Mouse (Mus musculus): ENCODE data around the gene Tspan32.

The Tspan32 gene

DNA sequence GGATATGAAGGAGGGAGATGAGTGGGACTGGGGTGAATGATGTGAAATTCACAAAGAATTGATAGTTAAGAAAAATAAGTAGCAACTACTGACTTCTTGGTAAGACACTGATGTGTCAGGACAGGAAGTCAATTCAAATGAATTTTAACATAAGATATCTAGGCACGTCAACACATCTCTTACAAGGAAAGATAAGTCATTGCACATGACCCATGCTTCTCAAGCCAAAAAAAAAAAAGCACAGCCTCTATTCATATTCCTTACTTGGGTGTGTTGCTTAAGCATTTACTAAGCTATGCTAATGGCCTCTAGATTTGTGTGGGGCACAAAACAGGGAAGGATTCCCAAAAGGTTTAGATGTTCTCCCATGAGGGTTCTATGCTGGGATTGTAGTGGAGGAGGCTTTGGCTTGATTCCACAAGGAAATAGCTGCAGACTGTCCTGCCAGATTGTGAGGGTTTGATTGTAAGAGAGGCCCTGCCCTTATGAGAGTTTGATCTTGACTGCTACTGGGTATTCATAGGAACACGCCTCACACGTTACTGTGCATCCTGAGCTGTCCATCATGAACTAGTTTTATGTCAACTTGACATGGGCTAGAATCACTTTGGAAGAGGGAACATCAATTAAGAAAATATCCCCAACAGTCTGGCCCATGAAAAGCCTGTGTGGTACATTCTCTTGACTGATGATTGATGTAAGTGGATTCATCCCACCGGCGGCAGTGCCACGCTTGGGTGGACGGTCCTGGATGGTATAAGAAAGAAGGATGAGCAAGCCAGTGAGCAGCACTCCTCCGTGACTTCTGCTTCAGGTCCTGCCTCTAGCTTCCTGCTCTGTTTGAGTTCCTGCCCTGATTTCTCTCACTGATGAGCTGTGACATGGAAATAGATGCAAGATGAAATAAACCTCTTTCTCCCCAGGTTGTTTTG lies 29.9 kb downstream of the Tspan32 start:
- DNase-seq: no peak

DNA sequence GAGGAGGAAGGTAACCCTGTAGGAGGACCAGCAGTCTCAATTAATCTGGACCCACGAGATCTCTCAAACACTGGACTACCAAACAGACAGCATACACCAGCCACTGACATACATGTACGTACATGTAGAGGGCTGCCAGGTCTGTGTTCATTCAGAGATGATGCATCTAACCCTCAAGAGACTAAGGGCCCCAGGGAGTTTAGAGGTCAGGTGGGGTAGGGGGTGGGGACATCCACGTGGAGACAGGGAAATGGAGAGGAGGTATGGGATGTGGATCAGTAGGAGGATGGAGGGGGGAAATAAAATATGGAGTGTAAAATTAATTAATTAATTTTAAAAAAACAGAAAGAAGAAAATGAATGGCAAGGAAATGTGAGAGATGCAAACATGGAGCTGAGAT lies 31.9 kb downstream of the Tspan32 start:
- DNase-seq: no peak

DNA sequence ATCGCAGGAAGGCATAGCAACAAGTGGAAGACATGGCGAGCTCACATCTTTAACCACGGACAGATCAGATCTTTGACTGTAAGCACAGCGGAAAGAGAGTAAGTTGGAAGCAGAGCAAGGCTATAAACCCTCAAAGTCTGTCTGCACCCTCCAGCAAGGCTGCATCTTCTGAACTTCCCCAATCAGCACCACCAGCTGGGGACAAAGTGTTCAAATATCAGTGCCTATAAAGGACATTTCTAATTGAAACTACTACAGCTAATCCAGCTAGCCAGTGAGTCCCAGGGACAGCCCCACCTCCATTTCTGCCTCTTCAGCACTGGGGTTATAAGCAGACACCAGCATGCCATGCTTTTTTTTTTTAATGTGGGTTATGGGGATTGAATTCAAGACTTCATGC lies 32.5 kb downstream of the Tspan32 start:
- no peak for DNase-seq

GRCm38 (mm10) chr7:143038174-143038931 lies 33.5 kb downstream of the Tspan32 start:
- DNase-seq: no peak

- no peak for DNase-seq
These were observed 35.7 kb downstream of the Tspan32 start for GRCm38 (mm10) chr7:143040561-143040960.

GRCm38 (mm10) chr7:143041138-143041822 lies 36.4 kb downstream of the Tspan32 start:
- no peak for DNase-seq

- DNase-seq: no peak
These were observed 37.2 kb downstream of the Tspan32 start for GRCm38 (mm10) chr7:143042089-143042488.

- no peak for DNase-seq
These were observed 38.1 kb downstream of the Tspan32 start for GRCm38 (mm10) chr7:143042897-143043300.

DNA sequence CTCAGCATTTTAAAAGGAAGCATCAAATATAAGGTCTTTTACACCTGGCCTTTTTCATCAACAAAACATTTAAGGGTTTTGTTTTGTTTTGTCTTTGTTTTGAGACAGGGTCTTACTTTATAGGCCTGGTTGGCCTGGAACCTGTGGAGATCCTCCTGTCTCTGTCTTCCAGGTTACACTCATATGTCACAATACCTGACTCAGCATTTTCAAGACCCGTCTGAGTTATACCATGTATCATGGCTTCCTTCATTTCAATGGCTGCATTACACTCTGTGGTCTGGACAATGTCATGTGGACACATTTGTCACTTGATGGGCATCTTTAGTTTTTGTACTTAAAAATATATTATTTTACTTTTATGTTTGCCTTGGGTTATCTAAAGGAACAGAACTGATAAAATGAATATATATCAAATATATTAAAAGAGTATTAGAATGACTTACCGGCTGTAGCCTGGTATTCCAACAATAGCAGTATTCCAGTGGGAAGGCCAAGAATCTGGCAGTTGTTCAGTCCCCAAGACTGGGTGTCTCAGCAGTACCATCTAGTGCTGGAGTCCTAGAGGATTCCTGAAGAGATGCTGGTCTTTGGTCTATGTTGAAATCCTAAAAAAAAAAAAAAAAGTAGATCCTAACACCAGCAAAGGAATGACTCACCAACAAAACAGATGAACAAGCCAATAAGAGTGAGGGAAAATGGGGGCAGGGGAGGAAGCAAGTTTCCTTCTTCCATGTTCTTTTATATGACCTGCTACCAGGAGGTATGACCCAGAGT lies 39.4 kb downstream of the Tspan32 start:
- DNase-seq: no peak

GRCm38 (mm10) chr7:143044826-143045206 lies 40.0 kb downstream of the Tspan32 start:
- DNase-seq: no peak

DNA sequence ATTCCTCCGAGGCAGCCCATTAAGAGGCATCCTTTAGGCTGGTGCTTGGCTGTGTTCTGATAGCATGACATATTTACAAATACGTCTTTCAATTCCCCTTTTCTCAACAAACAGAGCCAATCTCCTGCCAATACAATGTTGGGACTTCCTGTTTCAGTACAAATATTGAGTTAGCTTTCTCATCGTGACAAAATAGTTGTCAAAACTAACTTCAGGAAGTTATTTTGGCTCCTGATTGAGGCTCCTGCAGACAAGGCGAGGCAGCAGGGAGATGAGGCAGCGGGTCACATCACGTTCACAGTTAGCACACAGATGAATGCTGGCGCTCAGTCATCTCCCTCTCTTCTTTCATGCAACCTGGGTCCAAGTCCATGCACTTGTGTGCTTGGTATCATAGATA lies 41.5 kb downstream of the Tspan32 start:
- no peak for DNase-seq

GRCm38 (mm10) chr7:143049331-143049730 lies 44.5 kb downstream of the Tspan32 start:
- DNase-seq: no peak

- no peak for DNase-seq
These were observed 45.3 kb downstream of the Tspan32 start for GRCm38 (mm10) chr7:143049841-143050816.

DNA sequence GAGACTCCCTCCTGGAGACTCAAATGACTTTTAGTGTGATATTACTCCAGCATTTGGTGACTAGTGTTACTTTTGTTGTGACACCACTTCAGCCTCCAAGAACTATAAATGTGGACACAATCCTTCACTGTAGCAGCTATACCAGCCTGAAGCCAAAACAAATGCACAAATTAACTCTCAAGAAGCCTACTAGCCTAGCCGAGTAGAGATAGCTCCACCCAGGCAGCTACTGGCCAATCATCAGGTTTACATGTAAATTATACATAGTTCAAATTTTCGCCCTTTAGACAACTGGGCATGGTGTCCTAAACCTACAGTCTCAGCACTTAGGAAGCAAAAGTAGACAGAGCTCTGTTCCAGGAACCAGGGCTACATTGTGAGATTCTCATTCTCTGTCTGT lies 46.5 kb downstream of the Tspan32 start:
- DNase-seq: no peak

DNA sequence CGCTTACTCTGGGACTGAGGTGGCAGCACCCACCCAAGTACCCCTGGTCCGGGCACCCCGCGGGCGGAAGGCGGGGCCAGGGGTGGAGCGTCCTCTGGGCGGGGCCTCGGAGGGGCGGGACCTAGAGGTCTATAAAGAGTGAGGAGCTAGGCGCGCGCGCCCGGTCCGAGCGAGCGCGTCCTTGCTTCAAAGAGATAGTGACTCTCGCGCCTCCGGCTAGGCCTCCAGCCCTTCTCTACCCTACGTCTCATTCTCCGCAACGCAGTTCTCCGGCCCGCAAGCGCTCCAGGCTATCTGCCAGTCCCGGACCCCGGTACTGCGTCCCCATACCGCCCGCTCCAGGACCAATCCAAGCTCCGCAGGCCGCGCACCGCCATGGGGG lies 47.8 kb downstream of the Tspan32 start, which contains the start of gene Cd81:
TSS of gene Cd81 (plus strand) at position 114 of the 382 bp plus-strand sequence.
- DNase-seq: peak; percentile 91

GRCm38 (mm10) chr7:143053008-143053899 lies 48.4 kb downstream of the Tspan32 start:
- peak; percentile 83 for DNase-seq

- DNase-seq: no peak
These were observed 49.2 kb downstream of the Tspan32 start for GRCm38 (mm10) chr7:143053961-143054611.

DNA sequence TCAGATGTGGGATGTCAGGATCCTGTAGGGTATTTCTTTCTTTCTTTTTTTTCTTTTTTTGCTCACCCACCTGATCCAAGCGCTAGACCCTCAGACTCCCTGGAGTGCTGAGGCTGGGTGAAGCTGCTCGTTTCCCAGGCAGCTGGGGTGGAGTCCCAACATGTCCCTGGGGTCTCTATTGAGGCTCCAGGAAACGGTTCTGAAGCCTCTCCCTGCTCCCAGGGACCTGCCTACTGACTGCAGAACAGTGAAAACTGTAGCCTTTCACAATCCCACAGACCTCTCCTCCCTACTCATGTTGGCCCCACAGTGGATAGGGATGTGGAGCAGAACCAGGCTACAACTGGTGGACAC lies 49.7 kb downstream of the Tspan32 start:
- DNase-seq: no peak

GRCm38 (mm10) chr7:143055001-143055400 lies 50.2 kb downstream of the Tspan32 start:
- no peak for DNase-seq

All from embryo, embryonic 11 days (tissue).